Mouse (Mus musculus) embryonic facial prominence, embryonic 14.5 days (tissue): ENCODE results near the gene Unc93a2. TPM values are rescaled to one million over a fixed set of nuclear protein-coding genes. Genes with fewer than 3 reads are reported as not detected.
A peak's percentile ranks its signal among the peaks of the same experiment; 100 is the strongest.
"Not testable (repeated sequence)": the region's sequence is repeated elsewhere in the genome, so short reads cannot be mapped to it uniquely, and the experiment has no call there.

ENCODE experiments used
- ATAC-seq: fragments of 200-750 bp; cut with Nextera tagmentation; 2 replicates; pipeline ENCODE4 v1.8.0; 2017; ENCODE audit warnings: low read depth, moderate number of reproducible peaks, moderate TSS enrichment
- DNase-seq: peaks from one replicate; pipeline ENCODE4 v3.0.0-alpha.2; 2015; ENCODE audit warnings: low spot score
- H3K27ac ChIP-seq: fragments of 300-500 bp; sonication (generic); replicated peaks from 2 replicates; pipeline ENCODE4 v1.5.1; 2014; ENCODE audit warnings: low read depth, mild to moderate bottlenecking, low read length, moderate library complexity
- H3K27me3 ChIP-seq: fragments of 300-500 bp; sonication (generic); replicated peaks from 2 replicates; pipeline ENCODE4 v1.6.1; 2014; ENCODE audit warnings: low read length; ENCODE audit not compliant: control insufficient read depth, insufficient read depth
- H3K36me3 ChIP-seq: fragments of 300-500 bp; sonication (generic); 2 replicates; pipeline ENCODE4 v1.6.1; 2014; ENCODE audit warnings: low read length, mixed read lengths; ENCODE audit not compliant: control insufficient read depth, insufficient read depth
- H3K4me1 ChIP-seq: fragments of 300-500 bp; sonication (generic); 2 replicates; pipeline ENCODE4 v1.6.1; 2014; ENCODE audit warnings: antibody characterized with exemption, low read length; ENCODE audit not compliant: control insufficient read depth, insufficient read depth
- H3K4me2 ChIP-seq: fragments of 300-500 bp; sonication (generic); 2 replicates; pipeline ENCODE4 v1.6.1; 2014; ENCODE audit warnings: low read depth, mild to moderate bottlenecking, low read length, moderate library complexity, mixed read lengths
- H3K4me3 ChIP-seq: fragments of 300-500 bp; sonication (generic); 2 replicates; pipeline ENCODE4 v1.5.1; 2014; ENCODE audit warnings: low read depth, mild to moderate bottlenecking, low read length
- H3K9ac ChIP-seq: fragments of 300-500 bp; sonication (generic); 2 replicates; pipeline ENCODE4 v1.6.1; 2014; ENCODE audit warnings: low read depth, mild to moderate bottlenecking, low read length, moderate library complexity, mixed read lengths
- H3K9me3 ChIP-seq: fragments of 300-500 bp; sonication (generic); 2 replicates; pipeline ENCODE4 v1.6.1; 2016; ENCODE audit warnings: low read length; ENCODE audit not compliant: control insufficient read depth
- whole genome bisulfite sequencing: fragments of 180-500 bp; shearing (Covaris S2); extraction: QIAGEN DNeasy Blood & Tissue Kit; methylation state at CpG from one replicate; pipeline ENCODE4 v1.1.7; 2014; 5-methylcytosine and 5-hydroxymethylcytosine counted together
- polyA plus RNA-seq: library from polyadenylated mRNA; unstranded; fragments of >200 nt; fragmentation: Nextera tagmentation; extraction: Ambion mirVana; gene quantifications from 2 replicates; pipeline ENCODE4 v1.2.1, GENCODE M21; 2014

Gene Unc93a2
- polyA plus RNA-seq: not detected in 2 replicates

- H3K27ac ChIP-seq, H3K4me3 ChIP-seq, H3K9ac ChIP-seq, H3K9me3 ChIP-seq, H3K4me1 ChIP-seq, DNase-seq, H3K4me2 ChIP-seq, H3K27me3 ChIP-seq, H3K36me3 ChIP-seq: not testable (repeated sequence)
- 55% methylated on average over 3 of the region's 3 CpGs for WGBS
- ATAC-seq: 0 out of 2 replicates have a peak, but pooled peaks have one; percentile 27
Observed at GRCm38 (mm10) chr17:7385364-7385763, at the start of gene Unc93a2. Gene Unc93a2, minus strand, starts transcription at chr17:7385464.

GRCm38 (mm10) chr17:7434121-7434520, 48.9 kb upstream of the Unc93a2 start:
- H3K9me3 ChIP-seq, H3K4me1 ChIP-seq, H3K27ac ChIP-seq, H3K4me2 ChIP-seq, ATAC-seq, H3K4me3 ChIP-seq, DNase-seq, H3K9ac ChIP-seq, H3K36me3 ChIP-seq, H3K27me3 ChIP-seq: not testable (repeated sequence)
- 77% methylated on average over 4 of the region's 4 CpGs for WGBS

GRCm38 (mm10) chr17:7430210-7430631, 45.0 kb upstream of the Unc93a2 start:
- H3K4me3 ChIP-seq, ATAC-seq, H3K4me1 ChIP-seq, H3K4me2 ChIP-seq, H3K27ac ChIP-seq, H3K36me3 ChIP-seq, H3K9me3 ChIP-seq, H3K27me3 ChIP-seq, H3K9ac ChIP-seq: not testable (repeated sequence)
- peak; percentile 14 for DNase-seq
- WGBS: 62% methylated on average over 4 of the region's 4 CpGs

- not testable (repeated sequence) for H3K27ac ChIP-seq, H3K4me3 ChIP-seq, H3K4me1 ChIP-seq, H3K9me3 ChIP-seq, H3K9ac ChIP-seq, H3K36me3 ChIP-seq, DNase-seq, H3K4me2 ChIP-seq, H3K27me3 ChIP-seq
- ATAC-seq: peak; percentile 93
- 6% methylated on average over 2 of the region's 3 CpGs for WGBS
Observed at GRCm38 (mm10) chr17:7420191-7420973, 35.1 kb upstream of the Unc93a2 start.

- H3K4me1 ChIP-seq, H3K4me2 ChIP-seq, H3K36me3 ChIP-seq, H3K4me3 ChIP-seq, H3K9me3 ChIP-seq, DNase-seq, H3K27me3 ChIP-seq, H3K27ac ChIP-seq, H3K9ac ChIP-seq, ATAC-seq: not testable (repeated sequence)
- 86% methylated on average over 6 of the region's 9 CpGs for WGBS
Observed at GRCm38 (mm10) chr17:7414601-7415310, 29.5 kb upstream of the Unc93a2 start.

- not testable (repeated sequence) for H3K9ac ChIP-seq, H3K4me1 ChIP-seq, H3K36me3 ChIP-seq, H3K4me2 ChIP-seq, H3K4me3 ChIP-seq, DNase-seq, H3K27me3 ChIP-seq, H3K27ac ChIP-seq, ATAC-seq, H3K9me3 ChIP-seq
- 81% methylated on average over 7 of the region's 8 CpGs for WGBS
Observed at GRCm38 (mm10) chr17:7413336-7413735, 28.1 kb upstream of the Unc93a2 start.

GRCm38 (mm10) chr17:7399770-7400169, 14.5 kb upstream of the Unc93a2 start:
- ATAC-seq, H3K9ac ChIP-seq, DNase-seq, H3K27me3 ChIP-seq, H3K36me3 ChIP-seq, H3K4me2 ChIP-seq, H3K4me3 ChIP-seq, H3K9me3 ChIP-seq, H3K4me1 ChIP-seq, H3K27ac ChIP-seq: not testable (repeated sequence)
- WGBS: 77% methylated on average over 6 of the region's 6 CpGs

- H3K9me3 ChIP-seq, H3K9ac ChIP-seq, H3K27ac ChIP-seq, H3K27me3 ChIP-seq, DNase-seq, H3K4me1 ChIP-seq, H3K36me3 ChIP-seq, ATAC-seq, H3K4me2 ChIP-seq, H3K4me3 ChIP-seq: not testable (repeated sequence)
- 76% methylated on average over 6 of the region's 6 CpGs for WGBS
Observed at GRCm38 (mm10) chr17:7398198-7398847, 13.1 kb upstream of the Unc93a2 start.
